Mouse (Mus musculus) heart, postnatal 0 days (tissue): ENCODE data around the gene Prdm16.

Experiments used
- CTCF ChIP-seq: IDR thresholded peaks from 2 replicates; pipeline ENCODE4 v1.5.1; 2016; ENCODE audit warnings: antibody characterized with exemption, control low read depth, low read depth
- EP300 ChIP-seq: IDR thresholded peaks from 2 replicates; pipeline ENCODE4 v1.6.1; 2016; ENCODE audit warnings: antibody characterized with exemption, low read depth

- TF ChIP-seq CTCF (peak; percentile 46), EP300 (no peak)
These were observed 2.5 kb upstream of the Prdm16 start for GRCm38 (mm10) chr4:154639126-154639525.
